Mouse (Mus musculus) liver, postnatal 0 days (tissue): Measurements from ENCODE around the gene Pde4d.

Source experiments
- CTCF ChIP-seq: sonication (generic); IDR thresholded peaks from 2 replicates; pipeline ENCODE4 v1.5.1; 2016; ENCODE audit warnings: antibody characterized with exemption, low read depth
- EP300 ChIP-seq: IDR thresholded peaks from 2 replicates; pipeline ENCODE4 v1.6.1; 2016; ENCODE audit warnings: antibody characterized with exemption, low read depth, mild to moderate bottlenecking

GRCm38 (mm10) chr13:109121867-109122266 lies 672.1 kb downstream of the Pde4d start:
- TF ChIP-seq CTCF (no peak), EP300 (no peak)
